Mouse (Mus musculus): ENCODE results near the gene U2af2. TPM values are rescaled to one million over a fixed set of nuclear protein-coding genes. Genes with fewer than 3 reads are reported as not detected.

The U2af2 gene
- polyA plus RNA-seq, 1 experiment from 2014 or later = 105 TPM

DNA sequence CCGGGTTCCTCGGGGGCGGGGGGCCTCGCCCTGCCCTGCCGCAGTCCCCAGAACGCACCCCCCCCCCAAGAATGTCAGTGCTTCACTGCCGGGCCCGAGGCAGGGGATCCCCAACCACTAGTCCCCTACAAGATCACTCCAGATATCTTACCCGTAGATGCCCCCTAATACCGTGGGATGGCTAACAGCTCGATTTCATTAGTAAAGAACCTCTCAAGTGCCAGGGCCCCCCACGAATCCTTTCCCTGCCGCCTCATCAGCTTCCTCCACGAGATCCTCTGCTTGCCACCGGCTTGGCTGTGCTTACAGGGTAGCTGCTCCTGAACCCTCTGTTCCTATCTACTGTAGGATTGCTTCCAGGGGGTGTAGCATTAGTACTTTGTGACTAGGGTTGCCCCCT lies 41.3 kb upstream of the U2af2 start:
- peaks cover 39% of the 10 kb centered on the region for H3K36me3 ChIP-seq
- H3K4me2 ChIP-seq = peak overlapping the region; percentile 84
- H3K27ac ChIP-seq (replicated peaks) = peak overlapping the region; percentile 93
- peak overlapping the region; percentile 60 for H3K4me3 ChIP-seq
- peaks cover 29% of the 10 kb centered on the region for H3K4me1 ChIP-seq (replicated peaks)
- H3K27me3 ChIP-seq = no peaks in the 10 kb centered on the region
- H3K9ac ChIP-seq = peak overlapping the region; percentile 80
- ATAC-seq (ENCODE audit: low read depth) = peak; percentile 38
- WGBS = 0% methylated on average over 15 of the region's 15 CpGs
- H3K9me3 ChIP-seq = no peaks in the 10 kb centered on the region

DNA sequence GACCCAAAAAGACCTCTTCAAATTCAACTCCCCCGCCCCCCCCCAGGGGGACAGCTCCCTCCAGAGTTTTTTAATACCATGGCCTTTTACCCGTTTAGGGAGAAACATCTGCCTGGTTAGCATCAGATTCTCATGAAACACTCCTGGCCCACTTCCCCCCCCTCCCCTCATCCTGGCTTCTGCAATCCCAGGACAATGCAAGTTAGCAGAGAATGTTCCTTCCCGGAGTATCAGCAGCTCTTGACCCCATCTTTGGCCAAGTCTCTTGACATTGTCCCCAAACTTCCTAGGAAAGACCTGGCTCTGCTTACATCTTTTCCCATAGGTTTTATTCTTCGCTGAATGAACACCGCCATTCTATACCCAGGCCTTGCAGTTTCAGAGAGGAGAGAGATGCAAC lies 40.7 kb upstream of the U2af2 start:
- H3K4me2 ChIP-seq = peak overlapping the region; percentile 84
- peak overlapping the region; percentile 80 for H3K9ac ChIP-seq
- ATAC-seq (ENCODE audit: low read depth) = no peak
- H3K4me3 ChIP-seq = peak overlapping the region; percentile 60
- H3K27ac ChIP-seq (replicated peaks) = peak overlapping the region; percentile 93
- H3K27me3 ChIP-seq = no peaks in the 10 kb centered on the region
- H3K4me1 ChIP-seq (replicated peaks) = peaks cover 24% of the 10 kb centered on the region
- no peaks in the 10 kb centered on the region for H3K9me3 ChIP-seq
- H3K36me3 ChIP-seq = peaks cover 43% of the 10 kb centered on the region
- 55% methylated on average over 5 of the region's 5 CpGs for WGBS

DNA sequence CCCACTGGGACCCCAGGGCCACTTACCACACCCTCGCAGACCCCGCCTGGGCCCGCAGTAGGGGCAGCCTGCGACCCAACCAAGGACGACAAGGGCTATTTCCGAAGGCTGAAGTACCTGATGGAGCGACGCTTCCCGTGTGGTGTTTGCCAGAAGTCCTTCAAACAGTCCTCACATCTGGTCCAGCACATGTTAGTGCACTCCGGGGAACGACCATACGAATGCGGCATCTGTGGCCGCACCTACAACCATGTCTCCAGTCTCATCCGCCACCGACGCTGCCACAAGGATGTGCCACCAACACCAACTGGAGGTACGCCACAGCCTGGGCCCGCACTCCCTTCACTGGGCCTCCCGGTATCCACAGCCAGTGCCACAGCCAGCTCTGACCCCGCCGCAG lies 32.4 kb upstream of the U2af2 start:
- Histone ChIP-seq H3K9me3 (peaks cover 28% of the 10 kb centered on the region), H3K4me3 (no peak overlapping the region), H3K27ac (replicated peaks) (no peak overlapping the region), H3K27me3 (no peaks in the 10 kb centered on the region), H3K36me3 (peaks cover 94% of the 10 kb centered on the region), H3K4me2 (no peak overlapping the region), H3K4me1 (replicated peaks) (no peaks in the 10 kb centered on the region), H3K9ac (no peak overlapping the region)
- ATAC-seq (ENCODE audit: low read depth) = no peak
- WGBS = 97% methylated on average over 22 of the region's 22 CpGs

- Histone ChIP-seq H3K9me3 (peaks cover 28% of the 10 kb centered on the region), H3K27me3 (no peaks in the 10 kb centered on the region), H3K36me3 (peaks cover 94% of the 10 kb centered on the region), H3K9ac (no peak overlapping the region), H3K4me1 (replicated peaks) (no peaks in the 10 kb centered on the region), H3K27ac (replicated peaks) (no peak overlapping the region), H3K4me3 (no peak overlapping the region), H3K4me2 (no peak overlapping the region)
- no peak for ATAC-seq (ENCODE audit: low read depth)
- 88% methylated on average over 21 of the region's 21 CpGs for WGBS
Measured at GRCm38 (mm10) chr7:5029946-5030345, 32.0 kb upstream of the U2af2 start.

DNA sequence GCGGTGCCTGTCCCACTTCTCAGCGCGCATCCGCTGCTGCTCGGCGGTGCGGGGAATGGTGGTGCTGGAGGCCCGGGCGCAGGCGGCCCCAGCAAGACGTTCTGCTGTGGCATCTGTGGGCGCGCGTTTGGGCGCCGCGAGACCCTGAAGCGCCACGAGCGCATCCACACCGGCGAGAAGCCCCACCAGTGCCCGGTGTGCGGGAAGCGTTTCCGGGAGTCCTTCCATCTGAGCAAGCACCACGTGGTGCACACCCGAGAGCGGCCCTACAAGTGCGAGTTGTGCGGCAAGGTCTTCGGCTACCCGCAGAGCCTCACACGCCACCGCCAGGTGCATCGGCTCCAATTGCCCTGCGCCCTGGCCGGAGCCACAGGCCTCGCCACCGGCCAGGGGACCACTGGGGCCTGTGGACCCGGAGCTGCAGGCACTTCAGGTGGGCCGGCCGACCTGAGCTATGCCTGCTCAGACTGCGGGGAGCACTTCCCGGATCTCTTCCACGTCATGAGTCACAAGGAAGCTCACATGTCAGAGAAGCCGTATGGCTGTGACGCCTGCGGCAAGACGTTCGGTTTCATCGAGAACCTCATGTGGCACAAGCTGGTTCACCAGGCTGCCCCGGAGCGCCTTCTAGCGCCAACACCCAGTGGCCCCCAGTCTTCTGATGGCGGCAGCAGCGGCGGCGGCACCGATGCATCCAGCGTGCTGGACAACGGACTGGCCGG lies 31.2 kb upstream of the U2af2 start:
- WGBS = 82% methylated on average over 63 of the region's 63 CpGs
- Histone ChIP-seq H3K4me1 (replicated peaks) (no peaks in the 10 kb centered on the region), H3K9ac (no peak overlapping the region), H3K27ac (replicated peaks) (no peak overlapping the region), H3K36me3 (peaks cover 96% of the 10 kb centered on the region), H3K9me3 (peaks cover 28% of the 10 kb centered on the region), H3K4me3 (no peak overlapping the region), H3K27me3 (no peaks in the 10 kb centered on the region), H3K4me2 (no peak overlapping the region)
- ATAC-seq (ENCODE audit: low read depth) = no peak

DNA sequence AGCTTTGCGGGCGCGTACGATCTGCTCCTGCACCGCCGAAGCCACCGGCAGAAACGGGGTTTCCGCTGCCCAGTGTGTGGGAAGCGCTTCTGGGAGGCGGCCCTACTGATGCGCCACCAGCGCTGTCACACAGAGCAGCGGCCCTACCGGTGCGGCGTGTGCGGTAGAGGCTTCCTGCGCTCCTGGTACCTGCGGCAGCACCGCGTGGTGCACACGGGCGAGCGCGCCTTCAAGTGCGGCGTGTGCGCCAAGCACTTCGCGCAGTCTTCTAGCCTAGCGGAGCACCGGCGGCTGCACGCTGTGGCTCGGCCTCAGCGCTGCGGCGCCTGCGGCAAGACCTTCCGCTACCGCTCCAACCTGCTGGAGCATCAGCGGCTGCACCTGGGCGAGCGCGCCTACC lies 30.4 kb upstream of the U2af2 start:
- ATAC-seq (ENCODE audit: low read depth) = no peak
- Histone ChIP-seq H3K9ac (no peak overlapping the region), H3K9me3 (peaks cover 28% of the 10 kb centered on the region), H3K4me2 (no peak overlapping the region), H3K4me3 (no peak overlapping the region), H3K27ac (replicated peaks) (no peak overlapping the region), H3K36me3 (peaks cover 97% of the 10 kb centered on the region), H3K27me3 (no peaks in the 10 kb centered on the region), H3K4me1 (replicated peaks) (no peaks in the 10 kb centered on the region)
- 72% methylated on average over 46 of the region's 46 CpGs for WGBS

DNA sequence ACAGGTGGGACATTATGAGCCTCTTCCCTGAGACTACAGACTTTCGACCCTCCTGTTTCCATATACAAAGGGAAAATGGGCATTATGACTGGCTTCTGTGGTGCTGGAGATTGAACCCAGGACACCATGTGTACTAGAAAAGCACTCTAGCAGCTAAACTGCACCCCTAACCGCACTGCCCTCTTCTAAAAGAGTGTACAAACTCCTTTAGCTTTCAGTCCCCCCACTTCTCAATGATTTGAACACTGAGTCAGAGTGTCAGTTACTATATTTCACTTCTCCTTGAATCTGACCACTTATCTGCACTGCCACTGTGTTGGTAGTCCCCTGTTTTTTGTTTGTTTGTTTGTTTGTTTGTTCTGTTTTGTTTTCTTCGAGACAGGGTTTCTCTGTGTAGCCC lies 28.1 kb upstream of the U2af2 start, which contains the start of gene 4632433K11Rik:
TSS of gene 4632433K11Rik (plus strand) at position 301 of the 400 bp plus-strand sequence.
- H3K36me3 ChIP-seq = peaks cover 77% of the 10 kb centered on the region
- ATAC-seq (ENCODE audit: low read depth) = no peak
- 91% methylated on average over 3 of the region's 3 CpGs for WGBS
- H3K27ac ChIP-seq (replicated peaks) = no peak within 1 kb of the TSS
- H3K4me3 ChIP-seq = no peak within 1 kb of the TSS
- H3K4me1 ChIP-seq (replicated peaks) = peaks cover 11% of the 10 kb centered on the region
- H3K9ac ChIP-seq = no peak within 1 kb of the TSS
- H3K27me3 ChIP-seq = no peaks in the 10 kb centered on the region
- peaks cover 31% of the 10 kb centered on the region for H3K9me3 ChIP-seq
- no peak within 1 kb of the TSS for H3K4me2 ChIP-seq

DNA sequence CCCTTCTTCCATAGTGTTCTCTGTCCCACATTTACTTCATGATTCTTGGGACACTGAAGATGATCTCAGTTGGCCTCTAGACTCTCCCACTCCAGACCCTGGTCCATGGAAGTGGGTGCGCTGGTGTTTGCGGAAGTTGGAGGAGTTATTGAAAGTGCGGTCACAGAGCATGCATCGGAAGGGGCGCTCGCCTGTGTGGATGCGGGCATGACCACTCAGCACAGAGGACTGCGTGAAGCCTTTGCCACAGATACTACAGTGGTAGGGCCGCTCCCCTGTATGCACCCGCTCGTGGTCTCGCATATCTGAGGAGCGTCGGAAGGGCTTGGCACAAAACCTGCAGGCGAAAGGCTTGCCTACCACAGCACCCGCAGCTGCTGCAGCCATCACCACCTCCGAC lies 26.3 kb upstream of the U2af2 start:
- H3K9me3 ChIP-seq = peaks cover 15% of the 10 kb centered on the region
- no peaks in the 10 kb centered on the region for H3K27me3 ChIP-seq
- H3K4me3 ChIP-seq = no peak overlapping the region
- ATAC-seq (ENCODE audit: low read depth) = no peak
- peaks cover 59% of the 10 kb centered on the region for H3K36me3 ChIP-seq
- 94% methylated on average over 17 of the region's 17 CpGs for WGBS
- peaks cover 22% of the 10 kb centered on the region for H3K4me1 ChIP-seq (replicated peaks)
- H3K4me2 ChIP-seq = no peak overlapping the region
- H3K9ac ChIP-seq = no peak overlapping the region
- H3K27ac ChIP-seq (replicated peaks) = no peak overlapping the region

- Histone ChIP-seq H3K4me3 (no peak overlapping the region), H3K4me1 (replicated peaks) (peaks cover 22% of the 10 kb centered on the region), H3K9ac (no peak overlapping the region), H3K27ac (replicated peaks) (no peak overlapping the region), H3K9me3 (peaks cover 10% of the 10 kb centered on the region), H3K27me3 (no peaks in the 10 kb centered on the region), H3K4me2 (no peak overlapping the region), H3K36me3 (peaks cover 55% of the 10 kb centered on the region)
- WGBS = 95% methylated on average over 9 of the region's 9 CpGs
- ATAC-seq (ENCODE audit: low read depth) = no peak
Measured at GRCm38 (mm10) chr7:5036136-5036535, 25.8 kb upstream of the U2af2 start.

DNA sequence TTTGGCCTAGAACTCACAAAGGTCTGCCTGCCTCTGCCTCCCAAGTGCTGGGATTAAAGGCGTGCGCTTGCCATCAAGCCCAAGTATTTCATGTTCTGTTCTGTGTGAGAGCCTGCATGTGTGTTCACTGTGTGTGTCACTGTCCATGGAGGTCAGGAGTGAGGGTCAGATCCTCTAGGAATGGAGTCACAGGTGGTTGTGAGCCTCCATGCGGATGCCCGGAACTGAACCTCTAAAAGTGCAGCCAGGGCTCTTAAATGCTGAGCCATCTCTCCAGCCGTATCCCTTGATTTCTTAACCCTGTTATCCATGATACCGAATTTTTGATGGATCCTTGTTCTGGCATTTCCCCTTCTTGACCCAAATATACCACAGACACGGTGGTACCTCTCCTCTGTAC lies 24.9 kb upstream of the U2af2 start:
- Histone ChIP-seq H3K36me3 (peaks cover 51% of the 10 kb centered on the region), H3K27me3 (no peaks in the 10 kb centered on the region), H3K9me3 (0 out of 2 replicates have a peak, but pooled peaks cover 3% of the 10 kb centered on the region), H3K27ac (replicated peaks) (0 out of 2 replicates have a peak overlapping the region, but pooled peaks have one; percentile 97), H3K4me2 (peak overlapping the region; percentile 59; the same call in 1 of the 2 replicates), H3K4me1 (replicated peaks) (peaks cover 22% of the 10 kb centered on the region), H3K9ac (no peak overlapping the region), H3K4me3 (no peak overlapping the region; the same call in 1 of the 2 replicates)
- no peak for ATAC-seq (ENCODE audit: low read depth)
- 95% methylated on average over 7 of the region's 7 CpGs for WGBS

GRCm38 (mm10) chr7:5037467-5037866 lies 24.5 kb upstream of the U2af2 start:
- Histone ChIP-seq H3K9ac (peak overlapping the region; percentile 83), H3K27ac (replicated peaks) (peak overlapping the region; percentile 97), H3K9me3 (0 out of 2 replicates have a peak, but pooled peaks cover 3% of the 10 kb centered on the region), H3K4me3 (peak overlapping the region; percentile 63), H3K36me3 (peaks cover 46% of the 10 kb centered on the region), H3K27me3 (no peaks in the 10 kb centered on the region), H3K4me1 (replicated peaks) (peaks cover 22% of the 10 kb centered on the region), H3K4me2 (peak overlapping the region; percentile 59)
- ATAC-seq (ENCODE audit: low read depth) = no peak
- 88% methylated on average over 8 of the region's 8 CpGs for whole genome bisulfite sequencing

DNA sequence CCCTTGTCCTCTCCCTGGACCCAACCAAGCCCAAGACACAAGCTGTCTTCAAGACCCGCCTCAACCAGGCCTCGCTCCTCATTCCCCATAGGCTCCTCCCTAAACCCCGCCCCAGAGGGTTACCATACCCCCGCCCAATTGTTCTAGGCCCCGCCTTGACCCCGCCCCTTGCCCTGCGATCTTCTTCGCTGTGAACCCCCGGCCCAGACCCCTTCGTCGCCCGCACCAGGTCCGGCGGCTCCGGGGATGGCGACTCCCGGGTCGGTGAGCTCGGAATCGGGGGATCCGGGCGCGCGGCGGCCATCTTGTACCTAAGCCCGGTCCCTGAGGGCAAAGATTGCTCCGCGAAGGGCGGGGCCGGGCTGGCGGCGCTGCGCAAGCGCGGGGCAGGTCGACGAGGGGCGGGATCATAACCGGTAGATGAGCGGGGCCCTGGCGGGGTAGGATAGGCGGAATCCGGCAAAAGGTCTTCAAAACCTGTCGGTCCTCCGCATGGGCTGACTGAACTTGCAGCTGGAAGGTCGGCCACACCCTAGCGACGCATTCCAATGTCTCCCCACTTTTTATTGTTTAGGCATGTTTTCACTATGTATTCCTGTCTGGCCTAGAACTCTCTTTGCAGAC lies 23.7 kb upstream of the U2af2 start, which contains the start of gene Zfp784:
TSS of gene Zfp784 (minus strand) at position 338 of the 624 bp plus-strand sequence.
- under 1% methylated on average over 48 of the region's 48 CpGs for WGBS
- H3K4me3 ChIP-seq = peak within 1 kb of the TSS; percentile 63
- ATAC-seq (ENCODE audit: low read depth) = peak; percentile 96

More for the DNA sequence above, 23.7 kb upstream of the U2af2 start, which contains the start of gene Zfp784:
- Histone ChIP-seq H3K36me3 (peaks cover 39% of the 10 kb centered on the region), H3K27me3 (no peaks in the 10 kb centered on the region), H3K9ac (peak within 1 kb of the TSS; percentile 83), H3K4me1 (replicated peaks) (peaks cover 22% of the 10 kb centered on the region), H3K4me2 (peak within 1 kb of the TSS; percentile 59), H3K27ac (replicated peaks) (peak within 1 kb of the TSS; percentile 97), H3K9me3 (0 out of 2 replicates have a peak, but pooled peaks cover 3% of the 10 kb centered on the region)

All from neural tube, embryonic 13.5 days (tissue).